Mouse (Mus musculus) CD4-positive, CD25-positive, alpha-beta regulatory T cell, adult 4 months (primary cell): Measurements from ENCODE around the gene Dynlt1a. TPM values are rescaled to one million over a fixed set of nuclear protein-coding genes. Genes with fewer than 3 reads are reported as not detected.
A peak's percentile ranks its signal among the peaks of the same experiment; 100 is the strongest.
"Not testable (repeated sequence)": the region's sequence is repeated elsewhere in the genome, so short reads cannot be mapped to it uniquely, and the experiment has no call there.

ENCODE experiments used
- ATAC-seq: one replicate; pipeline ENCODE4 v1.8.0; 2017
- polyA plus RNA-seq, 2 experiments: library from polyadenylated mRNA; unstranded; fragments of 100-300 nt; shearing (Covaris generic); gene quantifications; one replicate each; pipeline ENCODE4 v1.2.1; 2017

The Dynlt1a gene
- 10 to 100 TPM; 10.7 to 10.9 TPM for polyA plus RNA-seq

- peak; percentile 93 for ATAC-seq
Observed at GRCm38 (mm10) chr17:6317339-6317985, at the start of gene Dynlt1a. Gene Dynlt1a, minus strand, starts transcription at chr17:6317500.

GRCm38 (mm10) chr17:6355256-6355655, 38.0 kb upstream of the Dynlt1a start:
- not testable (repeated sequence) for ATAC-seq

DNA sequence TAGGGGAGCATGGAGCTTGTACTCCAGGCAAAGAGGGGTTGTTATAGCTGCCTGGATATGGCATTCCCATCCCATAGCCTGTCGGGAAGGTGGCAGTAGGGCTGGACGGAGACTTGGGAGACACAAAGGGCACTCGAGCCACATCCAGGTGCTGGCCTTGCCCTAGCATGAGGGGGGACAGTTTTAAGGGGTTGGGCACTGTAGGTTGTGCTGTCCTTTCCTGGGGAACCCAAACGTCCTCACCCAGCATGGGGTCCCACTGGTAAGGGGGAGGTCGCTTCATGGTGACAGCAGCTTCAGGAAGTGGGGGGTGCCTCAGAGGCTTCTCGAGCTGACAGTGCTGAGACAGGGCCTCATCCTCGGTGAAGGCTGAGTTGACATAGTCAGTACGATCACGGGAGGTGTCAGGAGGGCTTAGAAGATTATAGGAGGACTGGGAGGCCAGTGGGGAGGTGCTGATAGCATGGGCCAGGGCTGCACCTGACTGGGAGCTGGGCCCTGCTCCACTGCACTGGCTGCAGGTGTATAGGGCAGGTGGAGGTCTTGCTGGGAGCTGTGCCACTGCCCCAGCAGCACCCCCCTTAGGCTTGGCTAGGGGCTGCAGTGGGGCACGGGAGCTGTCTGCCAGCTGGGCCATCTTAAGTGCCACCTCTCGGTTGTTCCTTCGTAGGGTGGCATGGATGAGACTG, 25.4 kb upstream of the Dynlt1a start:
- not testable (repeated sequence) for ATAC-seq

GRCm38 (mm10) chr17:6328997-6329396, 11.7 kb upstream of the Dynlt1a start:
- not testable (repeated sequence) for ATAC-seq

GRCm38 (mm10) chr17:6327554-6327953, 10.3 kb upstream of the Dynlt1a start:
- not testable (repeated sequence) for ATAC-seq

- ATAC-seq, result not testable (repeated sequence)
Observed at GRCm38 (mm10) chr17:6325543-6325942, 8.2 kb upstream of the Dynlt1a start.

- ATAC-seq, result not testable (repeated sequence)
Observed at GRCm38 (mm10) chr17:6325021-6325420, 7.7 kb upstream of the Dynlt1a start.

DNA sequence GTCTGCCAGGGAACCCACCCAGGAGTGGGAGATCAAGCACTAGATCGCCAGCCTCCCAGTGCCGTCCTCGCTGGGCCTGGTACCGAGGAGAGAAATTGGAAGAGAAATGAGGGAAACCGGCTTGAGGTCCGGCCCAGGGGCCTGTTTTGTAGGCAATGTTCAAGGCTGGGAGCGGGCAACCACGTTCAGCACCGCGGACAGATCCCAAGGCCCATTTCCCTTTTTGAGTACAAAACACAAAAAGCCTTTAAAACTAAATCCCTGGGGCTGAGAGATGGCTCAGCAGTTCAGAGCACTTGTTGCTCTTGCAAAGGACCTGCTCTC, 4.4 kb upstream of the Dynlt1a start:
- ATAC-seq, result not testable (repeated sequence)

DNA sequence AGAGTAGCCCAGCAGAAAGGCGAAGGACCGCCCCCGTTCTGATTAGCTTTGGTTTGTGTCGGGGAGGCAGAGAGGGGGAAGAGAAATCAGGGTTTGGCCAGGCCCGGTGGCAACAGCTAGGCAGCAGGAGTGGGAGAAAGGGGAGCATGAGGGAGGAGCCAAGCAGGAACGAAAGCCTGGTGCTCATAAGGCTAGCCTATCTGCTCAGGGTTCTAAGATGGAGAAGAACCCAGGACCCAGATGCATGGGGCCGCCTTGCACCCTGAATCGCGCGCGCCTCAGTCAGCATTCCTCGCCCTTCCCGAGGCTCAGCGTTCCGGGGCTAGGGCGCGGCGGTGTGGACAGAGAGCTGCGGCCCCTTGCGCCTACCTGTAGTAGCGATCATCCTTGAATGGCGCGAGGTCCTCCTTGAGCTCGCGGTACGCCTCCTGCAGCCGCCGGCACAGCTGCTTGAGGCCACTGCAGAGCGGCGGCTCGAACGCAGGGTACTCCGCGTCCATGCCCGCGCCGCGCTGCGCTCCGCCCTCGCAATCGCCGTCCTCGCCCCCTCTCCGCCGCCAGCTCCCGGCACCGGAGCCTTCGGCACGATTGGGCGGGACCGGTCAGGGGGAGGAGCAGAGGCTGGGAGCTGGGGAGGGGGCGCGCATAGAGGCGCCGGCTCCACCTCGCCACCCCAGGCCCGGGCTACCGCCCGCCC, 3.9 kb upstream of the Dynlt1a start:
- ATAC-seq, result not testable (repeated sequence)

- not testable (repeated sequence) for ATAC-seq
Observed at GRCm38 (mm10) chr17:6316379-6317126, 747 bp downstream of the Dynlt1a start.

DNA sequence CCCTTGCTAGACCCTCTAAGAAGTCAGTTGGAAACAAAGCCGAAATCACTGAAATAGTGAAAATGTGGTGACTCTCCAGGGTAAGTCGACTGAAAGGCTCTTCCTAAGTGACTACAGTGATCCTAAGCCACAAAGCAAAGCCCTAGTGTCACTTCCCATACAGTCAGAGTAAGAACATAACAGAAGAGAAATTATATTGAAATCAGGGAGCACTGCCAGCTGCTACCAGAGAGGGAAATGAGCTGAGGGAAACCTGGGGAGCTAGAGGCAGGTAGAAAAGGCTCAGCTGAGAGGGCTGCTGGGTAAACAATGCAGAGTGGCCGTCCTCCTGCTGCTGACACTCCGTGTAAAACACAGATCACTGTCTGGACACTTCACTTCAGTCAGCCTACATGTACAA, 1.6 kb downstream of the Dynlt1a start:
- not testable (repeated sequence) for ATAC-seq

DNA sequence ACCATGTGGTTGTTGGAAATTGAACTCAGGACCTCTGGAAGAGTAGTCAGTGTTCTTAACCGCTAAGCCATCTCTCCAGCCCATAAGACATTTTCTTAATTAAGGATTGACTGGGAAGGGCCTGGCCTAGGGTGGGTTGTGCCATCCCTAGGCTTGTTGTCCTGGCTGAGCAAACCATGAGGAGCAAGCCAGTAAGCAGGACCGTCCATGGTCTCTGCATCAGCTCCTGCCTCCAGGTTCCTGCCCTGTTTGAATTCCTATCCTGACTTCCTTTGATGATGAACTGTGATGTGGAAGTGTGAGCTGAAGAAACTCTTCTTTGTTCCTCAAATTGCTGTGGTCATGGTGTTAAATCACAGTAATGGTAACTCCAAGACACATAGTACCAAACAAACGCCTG, 2.8 kb downstream of the Dynlt1a start:
- not testable (repeated sequence) for ATAC-seq

DNA sequence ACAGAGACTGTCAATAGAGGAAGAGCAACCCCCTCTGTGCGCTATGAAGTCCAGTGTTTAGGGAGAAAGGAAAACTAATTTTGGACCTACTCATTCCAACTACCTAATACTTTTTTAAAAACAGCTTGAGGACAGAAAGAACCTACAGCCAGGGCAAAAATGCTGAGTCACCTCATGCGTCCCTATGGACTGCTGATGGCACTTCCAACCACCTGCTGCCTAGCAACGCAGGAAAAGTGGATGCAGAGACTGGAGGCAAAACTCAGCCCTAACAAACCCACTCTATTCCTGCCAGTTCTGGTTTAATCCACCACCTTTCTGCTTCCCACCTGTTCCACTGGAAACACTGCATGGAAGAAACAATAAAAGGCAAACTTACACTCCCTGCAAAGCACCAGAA, 4.5 kb downstream of the Dynlt1a start:
- ATAC-seq, result not testable (repeated sequence)

GRCm38 (mm10) chr17:6311716-6312115, 5.6 kb downstream of the Dynlt1a start:
- not testable (repeated sequence) for ATAC-seq

DNA sequence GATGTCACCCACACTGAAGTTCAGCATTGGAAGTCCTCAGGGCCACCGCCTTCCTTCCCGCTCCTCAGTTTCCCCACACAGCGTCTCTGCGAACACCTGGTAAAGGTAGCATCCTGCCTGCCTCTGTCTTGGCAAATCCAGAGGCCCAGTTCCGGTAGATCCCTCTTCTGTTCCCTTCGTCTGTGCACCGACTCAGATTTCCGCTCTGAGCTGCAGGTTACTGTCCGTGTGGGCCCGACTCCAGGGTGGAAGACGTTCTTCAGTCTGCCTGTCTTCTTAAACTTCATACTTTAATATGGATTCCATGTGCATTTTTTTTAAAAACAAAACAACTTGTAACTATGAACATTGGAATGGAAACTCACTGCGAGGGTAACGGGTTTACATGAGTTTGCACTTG, 10.8 kb downstream of the Dynlt1a start:
- not testable (repeated sequence) for ATAC-seq

DNA sequence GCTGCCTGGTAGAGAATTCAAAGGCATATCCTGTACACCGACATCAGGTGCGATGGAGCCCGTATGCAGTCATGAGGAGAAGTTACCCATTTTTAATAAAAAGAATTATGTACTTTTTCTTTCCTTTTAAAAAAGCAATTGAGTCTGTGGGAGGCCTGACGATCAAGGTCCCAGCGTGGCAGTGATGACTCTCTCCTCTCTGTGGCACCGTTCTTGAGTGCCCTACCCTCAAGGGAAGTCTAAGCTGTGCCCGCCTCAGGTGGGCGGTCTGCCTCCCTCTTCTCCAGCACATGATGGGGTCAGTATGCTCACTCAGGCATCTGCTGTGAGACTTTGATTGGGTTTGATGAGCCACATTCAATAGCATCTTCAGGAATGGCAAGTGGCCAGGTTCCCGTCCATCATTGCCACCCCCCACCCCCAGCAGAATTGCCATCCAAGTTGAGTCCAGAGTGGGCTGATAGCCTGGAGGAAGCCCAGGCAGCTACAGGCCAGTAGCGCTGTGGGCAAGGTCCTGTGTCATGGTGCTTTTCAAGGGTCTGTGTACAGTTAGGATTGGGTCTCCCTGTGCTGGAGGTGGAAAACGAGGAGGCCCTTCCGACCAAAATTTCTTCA, 11.5 kb downstream of the Dynlt1a start:
- not testable (repeated sequence) for ATAC-seq

DNA sequence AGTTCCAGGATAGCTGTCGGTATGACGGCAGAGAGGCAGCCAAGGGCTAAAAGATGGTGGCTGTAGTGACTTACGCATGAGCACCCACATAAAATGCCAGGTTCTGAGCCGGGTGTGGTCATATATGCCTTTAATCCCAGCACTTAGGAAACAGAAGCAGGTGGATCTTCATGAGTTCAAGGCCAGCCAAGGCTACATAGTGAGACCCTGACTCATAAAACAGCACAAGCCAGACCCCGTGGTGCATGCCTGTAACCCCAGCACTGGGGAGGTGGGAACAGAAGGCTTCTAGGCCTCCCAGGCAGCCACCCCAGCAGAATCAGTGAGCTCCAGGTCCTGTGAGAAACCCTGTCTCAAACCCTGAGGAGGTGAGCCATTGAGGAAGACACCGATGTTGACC, 12.4 kb downstream of the Dynlt1a start:
- not testable (repeated sequence) for ATAC-seq

GRCm38 (mm10) chr17:6300190-6300863, 17.0 kb downstream of the Dynlt1a start:
- ATAC-seq, result not testable (repeated sequence)

DNA sequence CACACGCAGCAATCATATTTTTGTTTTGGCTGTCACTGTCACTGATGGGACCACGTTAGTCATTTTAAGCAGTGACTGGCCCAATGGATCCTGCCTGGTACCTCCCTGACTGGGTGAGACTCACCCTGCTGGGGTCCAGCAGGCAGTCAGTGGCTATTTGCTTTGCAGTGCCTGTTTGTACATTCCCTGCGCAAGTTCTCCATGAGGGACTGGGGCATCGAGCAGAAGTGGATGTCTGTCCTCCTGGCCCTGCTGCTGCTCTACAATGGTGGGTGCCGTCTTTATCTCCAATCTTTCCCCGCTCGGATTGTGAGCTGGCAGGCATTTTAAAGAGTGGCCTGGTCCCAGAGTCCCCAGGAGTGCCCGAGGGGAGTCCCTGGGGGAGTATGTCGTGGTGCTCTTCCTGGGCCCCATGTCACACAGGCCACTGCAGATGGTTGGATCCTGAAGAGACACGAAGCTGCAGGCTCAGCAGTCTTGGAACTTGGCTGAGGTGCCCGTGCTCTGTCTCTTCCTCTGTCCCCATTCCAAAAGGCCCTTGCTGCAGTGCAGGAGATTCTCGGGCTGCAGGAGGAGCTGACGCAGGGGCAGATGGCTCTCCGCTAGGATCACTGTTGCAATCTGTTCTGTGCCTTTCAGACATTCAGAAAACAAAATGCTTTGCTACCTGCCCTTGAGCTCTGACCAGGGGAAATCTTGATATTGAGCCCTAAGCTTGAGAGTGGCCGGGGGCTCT, 20.1 kb downstream of the Dynlt1a start:
- ATAC-seq, result not testable (repeated sequence)

- not testable (repeated sequence) for ATAC-seq
Observed at GRCm38 (mm10) chr17:6293882-6294281, 23.4 kb downstream of the Dynlt1a start.

GRCm38 (mm10) chr17:6289045-6289444, 28.3 kb downstream of the Dynlt1a start:
- not testable (repeated sequence) for ATAC-seq
